Mouse (Mus musculus) retina, postnatal 1 day (tissue): ENCODE measurements around the gene Stx5a.
A peak's percentile ranks its signal among the peaks of the same experiment; 100 is the strongest.

Experiments
- DNase-seq: peaks from one replicate; pipeline ENCODE4 v3.0.0-alpha.2; 2012

The Stx5a gene

GRCm38 (mm10) chr19:8747368-8747767 lies 6.2 kb downstream of the Stx5a start:
- peak; percentile 53 for DNase-seq

- no peak for DNase-seq
These were observed 14.4 kb downstream of the Stx5a start for GRCm38 (mm10) chr19:8755652-8756051.

GRCm38 (mm10) chr19:8756635-8757387 lies 15.6 kb downstream of the Stx5a start, which contains the start of gene Nxf1:
Gene Nxf1 (plus strand): TSS chr19:8757073.
- peak; percentile 95 for DNase-seq

GRCm38 (mm10) chr19:8757471-8757998 lies 16.3 kb downstream of the Stx5a start:
- DNase-seq, result no peak

- no peak for DNase-seq
These were observed 17.7 kb downstream of the Stx5a start for GRCm38 (mm10) chr19:8758899-8759298.

- DNase-seq, result no peak
These were observed 19.5 kb downstream of the Stx5a start for GRCm38 (mm10) chr19:8760757-8761156.

- DNase-seq, result no peak
These were observed 22.1 kb downstream of the Stx5a start for GRCm38 (mm10) chr19:8763276-8763675.

GRCm38 (mm10) chr19:8765562-8765961 lies 24.3 kb downstream of the Stx5a start:
- no peak for DNase-seq

- DNase-seq, result peak; percentile 87
These were observed 29.5 kb downstream of the Stx5a start, which contains the start of gene Tmem223 for GRCm38 (mm10) chr19:8770567-8771270. Gene Tmem223 (plus strand): TSS chr19:8770996.

GRCm38 (mm10) chr19:8772996-8773395 lies 31.8 kb downstream of the Stx5a start:
- DNase-seq, result no peak

- DNase-seq, result no peak
These were observed 32.2 kb downstream of the Stx5a start for GRCm38 (mm10) chr19:8773409-8773808.

- peak; percentile 97 for DNase-seq
These were observed 33.0 kb downstream of the Stx5a start, which contains the start of gene Tmem179b for GRCm38 (mm10) chr19:8774086-8774835. Gene Tmem179b (minus strand): TSS chr19:8774467.

- DNase-seq, result no peak
These were observed 33.8 kb downstream of the Stx5a start for GRCm38 (mm10) chr19:8774951-8775421.

- DNase-seq, result peak; percentile 97
These were observed 45.0 kb downstream of the Stx5a start, which contains the start of gene Taf6l for GRCm38 (mm10) chr19:8786008-8786781. Gene Taf6l (minus strand): TSS chr19:8786417.

GRCm38 (mm10) chr19:8788521-8788920 lies 47.3 kb downstream of the Stx5a start:
- DNase-seq, result peak; percentile 80

- DNase-seq, result no peak
These were observed 48.0 kb downstream of the Stx5a start for GRCm38 (mm10) chr19:8789171-8789570.

GRCm38 (mm10) chr19:8790171-8790570 lies 49.0 kb downstream of the Stx5a start:
- no peak for DNase-seq

- peak; percentile 95 for DNase-seq
These were observed 57.2 kb downstream of the Stx5a start, which contains the start of gene Polr2g for GRCm38 (mm10) chr19:8798264-8798946. Gene Polr2g (minus strand): TSS chr19:8798577.

- DNase-seq, result no peak
These were observed 57.7 kb downstream of the Stx5a start for GRCm38 (mm10) chr19:8798947-8799315.

GRCm38 (mm10) chr19:8802130-8802821 lies 61.1 kb downstream of the Stx5a start, which contains the start of gene Zbtb3:
Gene Zbtb3 (plus strand): TSS chr19:8802555.
- peak; percentile 99 for DNase-seq
